Mouse (Mus musculus): ENCODE measurements around the gene Thbs4. TPM values are rescaled to one million over a fixed set of nuclear protein-coding genes. Genes with fewer than 3 reads are reported as not detected.
A peak's percentile ranks its signal among the peaks of the same experiment; 100 is the strongest.

Gene Thbs4
- polyA plus RNA-seq, 1 experiment, result not detected

- H3K4me1 ChIP-seq (ENCODE audit: control insufficient read depth, insufficient read depth, low read length), result peaks cover 10% of the 10 kb centered on the region
- H3K27ac ChIP-seq (ENCODE audit: insufficient read depth, low read depth, low read length), result 0 out of 2 replicates have a peak overlapping the region, but pooled peaks have one; percentile 33
- no peak for TF ChIP-seq POLR2A (IDR thresholded peaks at IDR 0.05; ENCODE audit: insufficient read depth, low read depth, low read length)
- no peak for TF ChIP-seq CTCF (IDR thresholded peaks at IDR 0.05; ENCODE audit: insufficient read depth, low read depth, low read length)
- H3K4me3 ChIP-seq (ENCODE audit: insufficient read depth, low read depth, low read length), result no peak overlapping the region
- 54% methylated on average over 8 of the region's 8 CpGs for WGBS
Observed at GRCm38 (mm10) chr13:92703241-92704027, 91.2 kb downstream of the Thbs4 start.

- TF ChIP-seq POLR2A (IDR thresholded peaks at IDR 0.05; ENCODE audit: insufficient read depth, low read depth, low read length) (no peak), CTCF (IDR thresholded peaks at IDR 0.05; ENCODE audit: insufficient read depth, low read depth, low read length) (no peak)
- WGBS, result 83% methylated on average over 5 of the region's 5 CpGs
Observed at GRCm38 (mm10) chr13:92702035-92702434, 92.6 kb downstream of the Thbs4 start.

More at GRCm38 (mm10) chr13:92702035-92702434, 92.6 kb downstream of the Thbs4 start:
- Histone ChIP-seq H3K4me1 (ENCODE audit: control insufficient read depth, insufficient read depth, low read length) (peaks cover 13% of the 10 kb centered on the region), H3K27ac (ENCODE audit: insufficient read depth, low read depth, low read length) (no peak overlapping the region), H3K4me3 (ENCODE audit: insufficient read depth, low read depth, low read length) (no peak overlapping the region)

Other genes starting within 250 kb of the Thbs4 start
- not detected in 2 replicates for gene Spz1, start 218.6 kb downstream of the Thbs4 start, polyA plus RNA-seq (2012; ENCODE audit: insufficient read depth, insufficient read length, low replicate concordance, missing spikeins)
- 157 TPM in 1 of 2 replicates, not detected in the other for gene Serinc5, start 183.7 kb downstream of the Thbs4 start, polyA plus RNA-seq (2012; ENCODE audit: insufficient read depth, insufficient read length, low replicate concordance, missing spikeins)
- gene Mtx3, start 49.9 kb upstream of the Thbs4 start, polyA plus RNA-seq (2012; ENCODE audit: insufficient read depth, insufficient read length, low replicate concordance, missing spikeins), result not detected in 2 replicates

Measured in olfactory bulb, adult 2 months (tissue).